Mouse (Mus musculus) testis, adult 2 months (tissue): Measurements from ENCODE around the gene Cntf.

ENCODE experiments used
- CTCF ChIP-seq: fragments of 200-500 bp; IDR thresholded peaks from 2 replicates; pipeline ENCODE4 v1.5.1; 2012; ENCODE audit warnings: low read depth, mild to moderate bottlenecking, inconsistent platforms, low read length, moderate library complexity; ENCODE audit not compliant: control insufficient read depth, insufficient read depth, insufficient replicate concordance
- POLR2A ChIP-seq: fragments of 200-500 bp; IDR thresholded peaks from 2 replicates; pipeline ENCODE4 v1.6.1; 2012; ENCODE audit warnings: low read depth, mild to moderate bottlenecking, inconsistent platforms, low read length, moderate library complexity; ENCODE audit not compliant: control insufficient read depth

GRCm38 (mm10) chr19:12796328-12796931 is 31.0 kb upstream of the Cntf start:
- peak; percentile 39 for TF ChIP-seq POLR2A
- no peak for TF ChIP-seq CTCF
